Mouse (Mus musculus) C2C12 (cell line): ENCODE data around the gene Gm44973. TPM values are rescaled to one million over a fixed set of nuclear protein-coding genes. Genes with fewer than 3 reads are reported as not detected.

ENCODE experiments used
- H3K27me3 ChIP-seq: one replicate; pipeline ENCODE4 v1.6.1; 2011; ENCODE audit not compliant: control insufficient read depth, insufficient read depth, insufficient read length
- H3K36me3 ChIP-seq: one replicate; pipeline ENCODE4 v1.6.1; 2011; ENCODE audit not compliant: control insufficient read depth, insufficient read depth
- H3K4me3 ChIP-seq: one replicate; pipeline ENCODE4 v1.5.1; 2011; ENCODE audit warnings: mild to moderate bottlenecking, control low read depth; ENCODE audit not compliant: poor library complexity, insufficient read depth, severe bottlenecking
- H3K79me2 ChIP-seq: one replicate; pipeline ENCODE4 v1.6.1; 2011; ENCODE audit not compliant: control insufficient read depth, insufficient read depth
- H3K79me3 ChIP-seq: one replicate; pipeline ENCODE4 v1.6.1; 2011; ENCODE audit warnings: low read depth, control low read depth
- H3ac ChIP-seq: one replicate; pipeline ENCODE3; 2011; ENCODE audit warnings: low read depth; ENCODE audit not compliant: control insufficient read depth, insufficient read length
- CEBPB ChIP-seq: IDR thresholded peaks from one replicate; pipeline ENCODE4 v1.6.1; 2011; ENCODE audit warnings: low read depth, mild to moderate bottlenecking, control low read depth, moderate library complexity
- CTCF ChIP-seq: IDR thresholded peaks from one replicate; pipeline ENCODE4 v1.5.1; 2011; ENCODE audit not compliant: control insufficient read depth, insufficient read depth, insufficient read length
- FOSL1 ChIP-seq: IDR thresholded peaks from one replicate; pipeline ENCODE4 v1.8.0; 2011; ENCODE audit warnings: mild to moderate bottlenecking, low read length; ENCODE audit not compliant: poor library complexity, insufficient read depth, severe bottlenecking
- MAX ChIP-seq: IDR thresholded peaks from one replicate; pipeline ENCODE4 v1.6.1; 2011; ENCODE audit warnings: mild to moderate bottlenecking, control low read depth
- MYOD1 ChIP-seq: IDR thresholded peaks from one replicate; pipeline ENCODE4 v1.6.1; 2011; ENCODE audit warnings: low read depth; ENCODE audit not compliant: control insufficient read depth, insufficient read length
- MYOG ChIP-seq: IDR thresholded peaks from one replicate; pipeline ENCODE4 v1.6.1; 2011; ENCODE audit not compliant: control insufficient read depth, insufficient read length; ENCODE audit errors: extremely low read depth
- USF1 ChIP-seq: IDR thresholded peaks from one replicate; pipeline ENCODE4 v1.6.1; 2011; ENCODE audit warnings: low read depth, mild to moderate bottlenecking, control low read depth, moderate library complexity
- polyA plus RNA-seq: library from polyadenylated mRNA; unstranded; fragments of >200 nt; fragmentation: generic; extraction: Trizol; gene quantifications from one replicate; pipeline ENCODE4 v1.2.1, GENCODE M21; 2012; ENCODE audit warnings: missing spikeins

Gm44973 gene
- polyA plus RNA-seq, 1 experiment, result not detected

GRCm38 (mm10) chr7:5035628-5036027 is 20.3 kb downstream of the Gm44973 start:
- H3K79me2 ChIP-seq, result no peaks in the 10 kb centered on the region
- H3K36me3 ChIP-seq, result peaks cover 29% of the 10 kb centered on the region
- H3K79me3 ChIP-seq, result peaks cover 1% of the 10 kb centered on the region
- H3K4me3 ChIP-seq, result no peak overlapping the region
- H3K27me3 ChIP-seq, result no peaks in the 10 kb centered on the region
- H3ac ChIP-seq, result no peak overlapping the region
- no peak for TF ChIP-seq MAX

GRCm38 (mm10) chr7:5036136-5036535 is 20.8 kb downstream of the Gm44973 start:
- TF ChIP-seq MAX (no peak), USF1 (no peak)
- H3K79me2 ChIP-seq, result no peaks in the 10 kb centered on the region
- H3K36me3 ChIP-seq, result peaks cover 24% of the 10 kb centered on the region
- H3K27me3 ChIP-seq, result no peaks in the 10 kb centered on the region
- peaks cover 1% of the 10 kb centered on the region for H3K79me3 ChIP-seq
- H3ac ChIP-seq, result no peak overlapping the region
- H3K4me3 ChIP-seq, result no peak overlapping the region

- Histone ChIP-seq H3K36me3 (peaks cover 15% of the 10 kb centered on the region), H3K27me3 (no peaks in the 10 kb centered on the region), H3K4me3 (no peak overlapping the region), H3K79me3 (peaks cover 1% of the 10 kb centered on the region), H3ac (no peak overlapping the region), H3K79me2 (no peaks in the 10 kb centered on the region)
- no peak for TF ChIP-seq MYOD1
- no peak for TF ChIP-seq MAX
- TF ChIP-seq MYOG, result no peak
- no peak for TF ChIP-seq CTCF
- no peak for TF ChIP-seq CEBPB
- TF ChIP-seq FOSL1, result no peak
- TF ChIP-seq USF1, result no peak
Measured at GRCm38 (mm10) chr7:5037026-5037425, 21.7 kb downstream of the Gm44973 start.

- no peak for TF ChIP-seq MYOG
- no peak for TF ChIP-seq MYOD1
- TF ChIP-seq CTCF, result no peak
- TF ChIP-seq CEBPB, result no peak
- no peak for TF ChIP-seq USF1
- TF ChIP-seq FOSL1, result no peak
- no peak for TF ChIP-seq MAX
- Histone ChIP-seq H3K79me2 (no peaks in the 10 kb centered on the region), H3K36me3 (peaks cover 11% of the 10 kb centered on the region), H3K79me3 (peaks cover 1% of the 10 kb centered on the region), H3ac (no peak overlapping the region), H3K4me3 (no peak overlapping the region), H3K27me3 (no peaks in the 10 kb centered on the region)
Measured at GRCm38 (mm10) chr7:5037467-5037866, 22.2 kb downstream of the Gm44973 start.

- Histone ChIP-seq H3ac (peak within 1 kb of the TSS; percentile 56), H3K36me3 (peaks cover 3% of the 10 kb centered on the region), H3K79me3 (peaks cover 1% of the 10 kb centered on the region), H3K27me3 (no peaks in the 10 kb centered on the region), H3K79me2 (no peaks in the 10 kb centered on the region), H3K4me3 (peak within 1 kb of the TSS; percentile 39)
- TF ChIP-seq FOSL1 (no peak), MAX (no peak), MYOD1 (no peak)
Measured at GRCm38 (mm10) chr7:5038109-5038732, 22.9 kb downstream of the Gm44973 start, which contains the start of gene Zfp784. Gene Zfp784, minus strand, starts transcription at chr7:5038446.

- Histone ChIP-seq H3K27me3 (no peaks in the 10 kb centered on the region), H3K79me2 (no peaks in the 10 kb centered on the region), H3K4me3 (peak overlapping the region; percentile 39), H3K79me3 (peaks cover 1% of the 10 kb centered on the region), H3K36me3 (no peaks in the 10 kb centered on the region), H3ac (no peak overlapping the region)
- no peak for TF ChIP-seq CTCF
- no peak for TF ChIP-seq CEBPB
- no peak for TF ChIP-seq MYOG
- TF ChIP-seq MYOD1, result no peak
- no peak for TF ChIP-seq MAX
- no peak for TF ChIP-seq FOSL1
- TF ChIP-seq USF1, result no peak
Measured at GRCm38 (mm10) chr7:5038940-5039339, 23.6 kb downstream of the Gm44973 start.
